Mouse (Mus musculus): ENCODE measurements around the gene Nptxr. TPM values are rescaled to one million over a fixed set of nuclear protein-coding genes. Genes with fewer than 3 reads are reported as not detected.

The Nptxr gene
- total and polyA plus RNA-seq, 2 experiments from 2014 or later: 87.3 to 184 TPM

- Histone ChIP-seq H3K36me3 (ENCODE audit: insufficient read depth) (peaks cover 14% of the 10 kb centered on the region; the same call in 1 of the 2 replicates), H3K9me3 (ENCODE audit: low read length) (no peaks in the 10 kb centered on the region), H3K27ac (ENCODE audit: low read depth, low read length) (no peak overlapping the region), H3K4me2 (ENCODE audit: low read depth) (no peak overlapping the region), H3K9ac (no peak overlapping the region), H3K27me3 (ENCODE audit: insufficient read depth, low read length) (no peaks in the 10 kb centered on the region), H3K4me1 (ENCODE audit: insufficient read depth) (no peaks in the 10 kb centered on the region), H3K4me3 (ENCODE audit: low read depth, low read length) (no peak overlapping the region)
- WGBS: 7% methylated on average over 12 of the region's 12 CpGs
- TF ChIP-seq CTCF (IDR thresholded peaks at IDR 0.05; ENCODE audit: low read depth): no peak
- DNase-seq: no peak
- no peak for ATAC-seq
Observed at GRCm38 (mm10) chr15:79791502-79791901, 13.1 kb downstream of the Nptxr start.

GRCm38 (mm10) chr15:79790905-79791304 lies 13.7 kb downstream of the Nptxr start:
- no peak for DNase-seq
- Histone ChIP-seq H3K4me3 (ENCODE audit: low read depth, low read length) (no peak overlapping the region), H3K36me3 (ENCODE audit: insufficient read depth) (peaks cover 14% of the 10 kb centered on the region; the same call in 1 of the 2 replicates), H3K27me3 (ENCODE audit: insufficient read depth, low read length) (no peaks in the 10 kb centered on the region), H3K27ac (ENCODE audit: low read depth, low read length) (no peak overlapping the region), H3K4me1 (ENCODE audit: insufficient read depth) (no peaks in the 10 kb centered on the region), H3K4me2 (ENCODE audit: low read depth) (no peak overlapping the region), H3K9ac (no peak overlapping the region), H3K9me3 (ENCODE audit: low read length) (no peaks in the 10 kb centered on the region)
- TF ChIP-seq CTCF (IDR thresholded peaks at IDR 0.05; ENCODE audit: low read depth): no peak
- WGBS: 85% methylated on average over 6 of the region's 6 CpGs
- no peak for ATAC-seq

GRCm38 (mm10) chr15:79790111-79790510 lies 14.5 kb downstream of the Nptxr start:
- Histone ChIP-seq H3K27ac (ENCODE audit: low read depth, low read length) (no peak overlapping the region), H3K9ac (no peak overlapping the region), H3K27me3 (ENCODE audit: insufficient read depth, low read length) (no peaks in the 10 kb centered on the region), H3K9me3 (ENCODE audit: low read length) (no peaks in the 10 kb centered on the region), H3K36me3 (ENCODE audit: insufficient read depth) (peaks cover 14% of the 10 kb centered on the region; the same call in 1 of the 2 replicates), H3K4me2 (ENCODE audit: low read depth) (no peak overlapping the region), H3K4me3 (ENCODE audit: low read depth, low read length) (no peak overlapping the region), H3K4me1 (ENCODE audit: insufficient read depth) (no peaks in the 10 kb centered on the region)
- WGBS: 62% methylated on average over 8 of the region's 8 CpGs
- no peak for DNase-seq
- no peak for TF ChIP-seq CTCF (IDR thresholded peaks at IDR 0.05; ENCODE audit: low read depth)
- no peak for ATAC-seq

GRCm38 (mm10) chr15:79787815-79788214 lies 16.8 kb downstream of the Nptxr start:
- DNase-seq: no peak
- Histone ChIP-seq H3K9me3 (ENCODE audit: low read length) (no peaks in the 10 kb centered on the region), H3K9ac (no peak overlapping the region), H3K27ac (ENCODE audit: low read depth, low read length) (no peak overlapping the region), H3K27me3 (ENCODE audit: insufficient read depth, low read length) (no peaks in the 10 kb centered on the region), H3K4me2 (ENCODE audit: low read depth) (no peak overlapping the region), H3K4me1 (ENCODE audit: insufficient read depth) (no peaks in the 10 kb centered on the region), H3K4me3 (ENCODE audit: low read depth, low read length) (no peak overlapping the region), H3K36me3 (ENCODE audit: insufficient read depth) (0 out of 2 replicates have a peak, but pooled peaks cover 3% of the 10 kb centered on the region)
- 40% methylated on average over 8 of the region's 8 CpGs for WGBS
- TF ChIP-seq CTCF (IDR thresholded peaks at IDR 0.05; ENCODE audit: low read depth): no peak
- peak; percentile 55 for ATAC-seq

GRCm38 (mm10) chr15:79785056-79785455 lies 19.5 kb downstream of the Nptxr start:
- Histone ChIP-seq H3K4me3 (ENCODE audit: low read depth, low read length) (no peak overlapping the region), H3K9me3 (ENCODE audit: low read length) (no peaks in the 10 kb centered on the region), H3K4me2 (ENCODE audit: low read depth) (no peak overlapping the region), H3K36me3 (ENCODE audit: insufficient read depth) (0 out of 2 replicates have a peak, but pooled peaks cover 3% of the 10 kb centered on the region), H3K4me1 (ENCODE audit: insufficient read depth) (no peaks in the 10 kb centered on the region), H3K27me3 (ENCODE audit: insufficient read depth, low read length) (no peaks in the 10 kb centered on the region), H3K9ac (no peak overlapping the region), H3K27ac (ENCODE audit: low read depth, low read length) (no peak overlapping the region)
- DNase-seq (no peak), ATAC-seq (no peak)
- WGBS: 71% methylated on average over 1 of the region's 1 CpGs
- TF ChIP-seq CTCF (IDR thresholded peaks at IDR 0.05; ENCODE audit: low read depth): no peak

GRCm38 (mm10) chr15:79777749-79778148 lies 26.8 kb downstream of the Nptxr start, which contains the start of gene Dnal4:
TSS of gene Dnal4 (minus strand) at chr15:79777849.
- H3K36me3 ChIP-seq (ENCODE audit: insufficient read depth): no peaks in the 10 kb centered on the region
- TF ChIP-seq CTCF (IDR thresholded peaks at IDR 0.05; ENCODE audit: low read depth): no peak
- H3K9ac ChIP-seq: no peak within 1 kb of the TSS
- no peaks in the 10 kb centered on the region for H3K27me3 ChIP-seq (ENCODE audit: insufficient read depth, low read length)
- DNase-seq: no peak
- H3K27ac ChIP-seq (ENCODE audit: low read depth, low read length): no peak within 1 kb of the TSS
- H3K4me3 ChIP-seq (ENCODE audit: low read depth, low read length): no peak within 1 kb of the TSS
- no peak for ATAC-seq
- H3K4me1 ChIP-seq (ENCODE audit: insufficient read depth): peaks cover 12% of the 10 kb centered on the region; the same call in 1 of the 2 replicates
- no peaks in the 10 kb centered on the region for H3K9me3 ChIP-seq (ENCODE audit: low read length)
- no peak within 1 kb of the TSS for H3K4me2 ChIP-seq (ENCODE audit: low read depth)

- H3K4me2 ChIP-seq (ENCODE audit: low read depth): no peak overlapping the region
- H3K4me1 ChIP-seq (ENCODE audit: insufficient read depth): peaks cover 12% of the 10 kb centered on the region; the same call in 1 of the 2 replicates
- WGBS: 67% methylated on average over 7 of the region's 7 CpGs
- no peak overlapping the region for H3K27ac ChIP-seq (ENCODE audit: low read depth, low read length)
- no peaks in the 10 kb centered on the region for H3K27me3 ChIP-seq (ENCODE audit: insufficient read depth, low read length)
- no peak overlapping the region for H3K9ac ChIP-seq
- H3K9me3 ChIP-seq (ENCODE audit: low read length): no peaks in the 10 kb centered on the region
- no peak overlapping the region for H3K4me3 ChIP-seq (ENCODE audit: low read depth, low read length)
- no peaks in the 10 kb centered on the region for H3K36me3 ChIP-seq (ENCODE audit: insufficient read depth)
- no peak for DNase-seq
- TF ChIP-seq CTCF (IDR thresholded peaks at IDR 0.05; ENCODE audit: low read depth): no peak
- ATAC-seq: no peak
Observed at GRCm38 (mm10) chr15:79775662-79776061, 28.9 kb downstream of the Nptxr start.
